Mouse (Mus musculus) brain, embryonic 14.5 days (tissue): ENCODE data around the gene Tgoln1.

ENCODE experiments used
- CTCF ChIP-seq: fragments of 200-500 bp; IDR thresholded peaks from 2 replicates; pipeline ENCODE4 v1.5.1; 2012; ENCODE audit warnings: inconsistent platforms, mild to moderate bottlenecking, moderate library complexity, borderline replicate concordance; ENCODE audit not compliant: insufficient read depth, insufficient read length; ENCODE audit errors: extremely low read depth
- POLR2A ChIP-seq: fragments of 200-500 bp; IDR thresholded peaks from 2 replicates; pipeline ENCODE4 v1.6.1; 2012; ENCODE audit warnings: mild to moderate bottlenecking, inconsistent platforms, borderline replicate concordance; ENCODE audit not compliant: poor library complexity, insufficient read depth, insufficient read length, severe bottlenecking; ENCODE audit errors: extremely low read depth

DNA sequence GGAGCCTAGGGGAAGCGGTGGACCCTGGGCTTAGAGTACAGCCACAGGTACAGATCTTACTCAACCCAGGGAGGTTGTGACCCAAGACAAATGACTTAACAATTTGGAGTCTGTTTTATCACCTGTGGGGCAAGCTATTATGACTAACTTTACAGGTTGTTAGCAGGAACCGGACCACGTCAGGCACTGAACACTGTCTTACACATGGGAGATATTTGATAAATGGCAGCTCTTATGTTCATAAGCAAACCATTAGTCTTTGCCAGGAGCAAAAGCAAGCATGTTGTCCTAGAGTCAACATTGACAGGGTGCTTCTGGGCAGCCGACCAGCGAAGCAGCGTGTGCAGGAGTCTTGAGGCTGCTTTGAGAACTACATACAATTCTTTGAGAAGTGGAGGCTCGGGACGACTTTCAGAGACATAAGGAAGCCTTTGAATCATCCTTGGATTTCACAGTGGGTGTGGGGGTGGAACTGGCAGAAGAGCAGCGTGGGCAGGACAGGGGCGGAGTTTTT, 33.6 kb upstream of the Tgoln1 start:
- TF ChIP-seq CTCF, result no peak
- TF ChIP-seq POLR2A, result no peak
